Mouse (Mus musculus) CH12.LX (cell line): Measurements from ENCODE around the gene Efr3b. TPM values are rescaled to one million over a fixed set of nuclear protein-coding genes. Genes with fewer than 3 reads are reported as not detected.
"Not testable (repeated sequence)": the region's sequence is repeated elsewhere in the genome, so short reads cannot be mapped to it uniquely, and the experiment has no call there.

Experiments
- DNase-seq: peaks from one replicate; pipeline ENCODE4 v3.0.0-alpha.2; 2013; ENCODE audit errors: extremely low read depth
- H3K27ac ChIP-seq: 2 replicates; pipeline ENCODE4 v1.5.1; 2012; ENCODE audit warnings: low read depth, mild to moderate bottlenecking, control low read depth, moderate library complexity; ENCODE audit not compliant: insufficient read depth
- H3K27me3 ChIP-seq: replicated peaks from 2 replicates; pipeline ENCODE3; 2012; ENCODE audit warnings: inconsistent platforms
- H3K36me3 ChIP-seq, 2 experiments: replicated peaks in 1 of 2; 2 replicates each; pipeline versions ENCODE3 to v1.6.1; 2012; ENCODE audit warnings: inconsistent platforms in 1 of 2, low read length in 1 of 2, mild to moderate bottlenecking in 1 of 2, mixed read lengths in 1 of 2, moderate library complexity in 1 of 2; ENCODE audit not compliant: control insufficient read depth in 1 of 2, insufficient read depth in 1 of 2
- H3K4me1 ChIP-seq, 2 experiments: 2 replicates each; pipeline ENCODE4 v1.6.1; 2012; ENCODE audit warnings: inconsistent platforms in 1 of 2, moderate library complexity in 1 of 2; ENCODE audit not compliant: insufficient read depth in 2 of 2, control insufficient read depth in 1 of 2
- H3K4me2 ChIP-seq: 2 replicates; pipeline ENCODE4 v1.6.1; 2012; ENCODE audit warnings: low read depth, mild to moderate bottlenecking, control low read depth; ENCODE audit not compliant: poor library complexity, insufficient read depth, severe bottlenecking
- H3K4me3 ChIP-seq, 3 experiments: fragments of 150-350 bp in 1 of 3; sonication (generic) in 1 of 3; replicated peaks in 1 of 3; 2 replicates each; pipeline versions ENCODE3 to v1.5.1; 2011 to 2012; ENCODE audit warnings: low read depth in 2 of 3, low read length in 2 of 3, mild to moderate bottlenecking in 2 of 3, moderate library complexity in 2 of 3, control low read depth in 1 of 3, improper control_type of control experiment in 1 of 3, inconsistent platforms in 1 of 3, mixed read lengths in 1 of 3; ENCODE audit not compliant: poor library complexity in 1 of 3
- H3K79me2 ChIP-seq: replicated peaks from 2 replicates; pipeline ENCODE4 v1.6.1; 2012; ENCODE audit warnings: mild to moderate bottlenecking, moderate library complexity; ENCODE audit not compliant: control insufficient read depth, poor library complexity, insufficient read depth, severe bottlenecking; ENCODE audit errors: extremely low read depth
- H3K9ac ChIP-seq: 2 replicates; pipeline ENCODE4 v1.6.1; 2012; ENCODE audit warnings: low read depth, mild to moderate bottlenecking, control low read depth, moderate library complexity; ENCODE audit not compliant: insufficient read depth
- H3K9me3 ChIP-seq: replicated peaks from 2 replicates; pipeline ENCODE3; 2012; ENCODE audit warnings: low read length, inconsistent platforms, mixed read lengths
- CHD1 ChIP-seq: IDR thresholded peaks from 2 replicates; pipeline ENCODE4 v1.6.1; 2012; ENCODE audit warnings: low read depth, low read length, improper control_type of control experiment, inconsistent platforms
- GABPA ChIP-seq: IDR thresholded peaks from 2 replicates; pipeline ENCODE4 v1.6.1; 2012; ENCODE audit warnings: low read depth, low read length, improper control_type of control experiment, inconsistent platforms; ENCODE audit not compliant: insufficient replicate concordance
- HCFC1 ChIP-seq: IDR thresholded peaks from 2 replicates; pipeline ENCODE4 v1.6.1; 2012; ENCODE audit warnings: low read depth, mild to moderate bottlenecking, inconsistent platforms, low read length, improper control_type of control experiment
- KAT2A ChIP-seq: IDR thresholded peaks from 2 replicates; pipeline ENCODE4 v1.6.1; 2012; ENCODE audit warnings: low read length, improper control_type of control experiment, inconsistent platforms; ENCODE audit not compliant: insufficient replicate concordance
- MEF2A ChIP-seq: IDR thresholded peaks from 2 replicates; pipeline ENCODE4 v1.6.1; 2014; ENCODE audit warnings: low read depth, mild to moderate bottlenecking, inconsistent platforms, low read length, improper control_type of control experiment, borderline replicate concordance
- MXI1 ChIP-seq: IDR thresholded peaks from 2 replicates; pipeline ENCODE4 v1.6.1; 2011; ENCODE audit warnings: mild to moderate bottlenecking, low read depth, low read length, improper control_type of control experiment
- MYC ChIP-seq: IDR thresholded peaks from 2 replicates; pipeline ENCODE4 v1.6.1; 2011; ENCODE audit warnings: low read depth, mild to moderate bottlenecking, improper control_type of control experiment, low read length
- PAX5 ChIP-seq: IDR thresholded peaks from 2 replicates; pipeline ENCODE4 v1.6.1; 2012; ENCODE audit warnings: low read length, inconsistent platforms, mixed read lengths
- POLR2A ChIP-seq: IDR thresholded peaks from 2 replicates; pipeline ENCODE4 v1.6.1; 2011; ENCODE audit warnings: low read depth, mild to moderate bottlenecking, improper control_type of control experiment, low read length
- POLR2AphosphoS2 ChIP-seq: IDR thresholded peaks from 2 replicates; pipeline ENCODE4 v1.6.1; 2011; ENCODE audit warnings: low read depth, low read length, improper control_type of control experiment
- RAD21 ChIP-seq: IDR thresholded peaks from 2 replicates; pipeline ENCODE4 v1.6.1; 2011; ENCODE audit warnings: low read depth, mild to moderate bottlenecking, low read length, improper control_type of control experiment, moderate library complexity
- SIN3A ChIP-seq: IDR thresholded peaks from 2 replicates; pipeline ENCODE4 v1.6.1; 2012; ENCODE audit warnings: low read length, improper control_type of control experiment, inconsistent platforms
- SMC3 ChIP-seq: IDR thresholded peaks from 2 replicates; pipeline ENCODE4 v1.6.1; 2011; ENCODE audit warnings: low read depth, low read length, improper control_type of control experiment
- USF2 ChIP-seq: conservative IDR thresholded peaks from 2 replicates; pipeline ENCODE4 v1.6.1; 2011; ENCODE audit warnings: low read depth, low read length, improper control_type of control experiment
- ZC3H11A ChIP-seq: IDR thresholded peaks from 2 replicates; pipeline ENCODE4 v1.6.1; 2012; ENCODE audit warnings: low read depth, mild to moderate bottlenecking, inconsistent platforms, low read length, improper control_type of control experiment
- ZKSCAN1 ChIP-seq: IDR thresholded peaks from 2 replicates; pipeline ENCODE4 v1.6.1; 2012; ENCODE audit warnings: low read depth, inconsistent platforms, low read length, improper control_type of control experiment, borderline replicate concordance
- ZNF384 ChIP-seq: IDR thresholded peaks from 2 replicates; pipeline ENCODE4 v1.6.1; 2012; ENCODE audit warnings: low read depth, low read length, improper control_type of control experiment, inconsistent platforms
- dilution Hi-C: fragments of 300-500 bp; cut with MboI; formaldehyde crosslinking; loops from 2 replicates; pipeline ENCODE4 v1.14.3; 2020; ENCODE audit warnings: low sequenced_read_pairs; ENCODE audit not compliant: extremely low pct_unique_long_range_greater_than_20kb, extremely low pct_ligation_motif_present
- in situ Hi-C: fragments of 300-500 bp; cut with MboI; formaldehyde crosslinking; loops from 3 replicates; pipeline ENCODE4 v1.14.3; 2019; ENCODE audit warnings: low sequenced_read_pairs, low pct_ligation_motif_present, low pct_unique_long_range_greater_than_20kb, mixed read lengths
- polyA plus RNA-seq: library from polyadenylated mRNA; unstranded; fragments of >175 nt; gene quantifications from 2 replicates; pipeline ENCODE4 v1.2.1, GENCODE M21; 2012; ENCODE audit warnings: low read depth; ENCODE audit not compliant: insufficient read length
- total RNA-seq, 2 experiments: library from RNA; depleted of rRNA; stranded (reverse); fragments of 300-350 nt in 1 of 2; fragments of >200 nt in 1 of 2; gene quantifications; 2 replicates each; pipeline ENCODE4 v1.2.3; 2012 to 2014

The Efr3b gene
- total and polyA plus RNA-seq, 3 experiments: 0.68 to 2.1 (median 0.82) TPM

GRCm38 (mm10) chr12:3947503-3947902 lies 91.2 kb downstream of the Efr3b start:
- no peak overlapping the region for H3K4me3 ChIP-seq
- DNase-seq: no peak
- TF ChIP-seq ZKSCAN1 (no peak), POLR2A (no peak)
- H3K4me2 ChIP-seq: no peak overlapping the region
- H3K27ac ChIP-seq: no peak overlapping the region
- H3K79me2 ChIP-seq: no peaks in the 10 kb centered on the region
- H3K4me1 ChIP-seq: 0 out of 4 replicates have a peak, but pooled peaks cover 3% of the 10 kb centered on the region in 2 experiments
- dilution Hi-C loops: no loop called here
- no peaks in the 10 kb centered on the region for H3K36me3 ChIP-seq
- H3K9me3 ChIP-seq: no peaks in the 10 kb centered on the region
- H3K9ac ChIP-seq: no peak overlapping the region
- peaks cover 15% of the 10 kb centered on the region for H3K27me3 ChIP-seq
- in situ Hi-C loops: loop anchor here (25.0 kb wide), 1 partner anchor 590 kb away; no protein-coding TSS in a partner anchor

- H3K36me3 ChIP-seq: no peaks in the 10 kb centered on the region
- H3K4me1 ChIP-seq: 0 out of 4 replicates have a peak, but pooled peaks cover 3% of the 10 kb centered on the region in 2 experiments
- no peak overlapping the region for H3K9ac ChIP-seq
- TF ChIP-seq CHD1 (no peak), GABPA (no peak), KAT2A (no peak), SIN3A (no peak), MEF2A (no peak), MYC (no peak), ZNF384 (no peak), PAX5 (no peak)
- H3K9me3 ChIP-seq: no peaks in the 10 kb centered on the region
- H3K79me2 ChIP-seq: no peaks in the 10 kb centered on the region
- no peak overlapping the region for H3K4me3 ChIP-seq
- no peak overlapping the region for H3K27ac ChIP-seq
- no peak overlapping the region for H3K4me2 ChIP-seq
- dilution Hi-C loops (no loop called here), in situ Hi-C loops (loop anchor here (25.0 kb wide), 1 partner anchor 593 kb away; no protein-coding TSS in a partner anchor)
- no peak for DNase-seq
- H3K27me3 ChIP-seq: peaks cover 15% of the 10 kb centered on the region
Measured at GRCm38 (mm10) chr12:3944454-3945073, 94.2 kb downstream of the Efr3b start.

- no peak overlapping the region for H3K4me3 ChIP-seq
- no peak for TF ChIP-seq RAD21
- TF ChIP-seq ZC3H11A: no peak
- TF ChIP-seq USF2: no peak
- no peak for TF ChIP-seq MXI1
- TF ChIP-seq POLR2AphosphoS2: no peak
- TF ChIP-seq SMC3: no peak
- no peak for TF ChIP-seq PAX5
- TF ChIP-seq HCFC1: no peak
- DNase-seq: no peak
- no peak overlapping the region for H3K4me2 ChIP-seq
- H3K36me3 ChIP-seq: no peaks in the 10 kb centered on the region
- peaks cover 10% of the 10 kb centered on the region for H3K27me3 ChIP-seq
- H3K4me1 ChIP-seq: no peaks in the 10 kb centered on the region
- in situ Hi-C loops (loop anchor here (25.0 kb wide), 1 partner anchor 595 kb away; no protein-coding TSS in a partner anchor), dilution Hi-C loops (no loop called here)
- no peaks in the 10 kb centered on the region for H3K9me3 ChIP-seq
- no peak overlapping the region for H3K27ac ChIP-seq
- no peak overlapping the region for H3K9ac ChIP-seq
- no peaks in the 10 kb centered on the region for H3K79me2 ChIP-seq
Measured at GRCm38 (mm10) chr12:3942026-3942425, 96.7 kb downstream of the Efr3b start.

GRCm38 (mm10) chr12:3930090-3930865 lies 108.4 kb downstream of the Efr3b start:
- H3K36me3 ChIP-seq, H3K4me2 ChIP-seq, DNase-seq, H3K9ac ChIP-seq, H3K27ac ChIP-seq, H3K9me3 ChIP-seq, dilution Hi-C loops, H3K4me1 ChIP-seq, H3K79me2 ChIP-seq, H3K4me3 ChIP-seq, H3K27me3 ChIP-seq: not testable (repeated sequence)
- in situ Hi-C loops: loop anchor here (25.0 kb wide), 1 partner anchor 607 kb away; no protein-coding TSS in a partner anchor
